Mouse (Mus musculus) layer of hippocampus, postnatal 25 days (tissue): ENCODE results near the gene Pde4c. TPM values are rescaled to one million over a fixed set of nuclear protein-coding genes. Genes with fewer than 3 reads are reported as not detected.

Experiments used
- DNase-seq, 2 experiments: peaks; one replicate each; pipeline ENCODE4 v3.0.0; 2022; ENCODE audit warnings: mixed read lengths in 2 of 2, low spot score in 1 of 2; ENCODE audit errors: extremely low spot score in 1 of 2
- total RNA-seq, 2 experiments: library from RNA; stranded (reverse); gene quantifications; 2 replicates each; pipeline ENCODE4 v1.2.3; 2021

Gene Pde4c
- total RNA-seq = 1 to 10 TPM in 1 of 2 experiments, under 1 TPM in 1; 0.89 to 1.2 TPM

DNA sequence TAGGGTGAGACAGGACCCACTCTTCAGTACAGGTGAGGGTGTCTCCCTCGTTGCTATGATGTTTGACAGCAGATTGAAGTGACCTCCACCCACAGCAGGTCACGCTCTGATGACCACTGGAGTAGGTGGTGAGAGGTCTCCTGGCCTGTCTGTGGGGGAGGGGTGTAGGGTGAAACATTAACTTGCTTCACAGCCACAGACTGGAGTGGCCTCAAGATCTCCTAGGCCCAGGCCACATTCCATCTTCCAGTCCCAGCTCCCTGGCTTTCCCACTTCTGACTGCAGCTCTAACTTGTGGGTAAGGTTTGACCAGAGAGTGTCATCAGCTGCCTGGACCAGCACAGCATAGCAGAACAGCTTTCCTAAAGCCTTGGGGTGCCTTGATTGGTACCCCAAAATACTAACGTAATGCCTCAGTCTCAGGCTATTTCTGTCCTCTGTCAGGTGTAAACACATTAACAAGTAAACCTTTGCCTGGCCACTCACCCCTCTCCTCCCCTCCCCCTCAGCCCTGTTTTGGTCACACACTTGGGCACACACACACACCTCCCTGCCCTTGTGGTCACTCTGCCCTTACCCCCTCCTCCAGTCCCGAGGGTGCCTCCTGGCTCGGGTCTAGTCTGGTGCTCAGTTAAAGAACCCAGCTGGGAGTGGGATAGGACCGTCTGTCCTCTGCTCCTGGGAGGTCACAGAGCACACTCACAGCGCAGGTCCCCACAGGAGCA is at the start of gene Pde4c:
TSS of gene Pde4c (plus strand) at position 235 of the 725 bp plus-strand sequence.
- no peak for DNase-seq

DNA sequence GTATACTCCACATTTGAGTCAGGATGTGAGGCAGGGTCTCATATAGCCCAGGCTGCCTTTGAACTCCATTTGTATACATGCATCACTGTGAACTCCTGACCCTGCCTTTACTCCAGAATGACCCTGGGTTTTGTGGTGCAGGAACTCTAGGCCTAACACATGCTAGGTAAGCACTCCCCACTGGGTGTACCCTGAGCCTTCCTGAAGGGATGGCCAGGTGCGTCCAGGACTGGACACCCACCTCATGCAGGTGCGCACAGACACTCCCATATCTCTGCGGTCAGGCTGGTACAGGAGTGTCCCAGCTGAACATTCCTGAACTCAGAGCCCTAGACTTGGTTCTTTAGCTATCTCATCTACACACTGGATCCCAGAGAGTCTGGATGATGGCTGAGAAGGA is 49.4 kb upstream of the Pde4c start:
- DNase-seq = no peak

DNA sequence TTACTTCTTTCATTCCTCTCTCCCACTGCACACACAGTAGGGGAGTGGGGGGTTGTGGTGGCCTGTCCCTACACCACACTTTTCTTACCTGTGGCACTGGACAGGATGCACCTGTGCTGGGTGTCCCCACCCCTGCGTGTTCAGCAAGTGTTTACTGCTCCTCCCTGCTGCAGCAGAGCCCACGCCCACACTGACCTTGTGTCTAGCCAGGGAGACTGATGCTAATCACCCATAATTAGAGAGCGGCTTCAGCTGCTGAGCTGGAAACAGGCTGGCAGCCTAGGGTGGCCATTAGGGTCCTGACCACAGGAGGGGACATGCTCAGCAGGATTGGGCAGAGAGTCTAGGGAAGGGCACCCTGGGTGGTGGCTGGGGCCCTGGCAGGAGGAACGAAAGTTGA is 48.8 kb upstream of the Pde4c start:
- DNase-seq = no peak

DNA sequence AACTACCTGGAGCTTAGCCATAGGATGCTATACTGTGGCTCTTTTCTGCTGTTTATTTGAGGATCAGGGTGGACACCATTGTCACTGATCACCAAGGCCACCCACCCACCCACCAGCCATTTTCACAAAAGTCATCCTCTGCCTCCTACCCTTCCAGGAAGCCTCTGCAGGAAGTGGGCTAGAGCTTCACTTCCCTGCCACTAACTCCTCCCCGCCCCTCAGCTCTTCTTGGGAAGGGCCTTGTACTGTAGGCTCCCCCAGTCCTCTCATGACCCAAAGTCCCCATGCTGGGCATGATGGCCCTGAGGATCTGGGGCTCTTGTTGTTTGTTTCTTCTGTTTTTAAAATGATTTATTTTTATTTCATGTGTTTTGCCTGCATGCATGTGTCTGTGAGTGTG is 48.2 kb upstream of the Pde4c start:
- no peak for DNase-seq

DNA sequence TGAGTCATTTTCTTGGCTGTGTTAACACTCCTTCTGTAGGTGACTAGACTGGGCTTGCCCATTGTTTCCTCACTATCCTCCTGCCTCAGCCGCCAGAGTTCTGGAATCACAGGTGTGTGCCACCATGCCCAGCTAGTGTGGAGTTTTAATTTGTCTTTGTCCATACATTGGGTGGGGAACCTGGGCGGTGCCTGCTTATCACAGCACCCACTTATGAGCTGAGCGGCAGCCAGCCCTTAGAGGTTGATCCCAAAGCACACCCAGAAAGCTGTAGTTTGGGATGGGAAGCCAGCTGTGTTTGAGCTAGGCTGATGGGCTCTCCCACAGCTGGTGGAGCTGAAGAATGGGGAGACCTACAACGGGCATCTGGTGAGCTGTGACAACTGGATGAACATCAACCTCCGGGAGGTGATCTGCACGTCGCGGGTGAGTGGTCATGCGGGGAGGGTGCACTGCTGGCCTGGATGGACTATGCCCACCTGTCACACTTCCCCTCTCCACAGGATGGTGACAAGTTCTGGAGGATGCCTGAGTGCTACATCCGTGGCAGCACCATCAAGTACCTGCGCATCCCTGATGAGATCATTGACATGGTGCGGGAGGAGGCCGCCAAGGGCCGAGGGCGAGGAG is 46.0 kb upstream of the Pde4c start:
- DNase-seq = no peak

DNA sequence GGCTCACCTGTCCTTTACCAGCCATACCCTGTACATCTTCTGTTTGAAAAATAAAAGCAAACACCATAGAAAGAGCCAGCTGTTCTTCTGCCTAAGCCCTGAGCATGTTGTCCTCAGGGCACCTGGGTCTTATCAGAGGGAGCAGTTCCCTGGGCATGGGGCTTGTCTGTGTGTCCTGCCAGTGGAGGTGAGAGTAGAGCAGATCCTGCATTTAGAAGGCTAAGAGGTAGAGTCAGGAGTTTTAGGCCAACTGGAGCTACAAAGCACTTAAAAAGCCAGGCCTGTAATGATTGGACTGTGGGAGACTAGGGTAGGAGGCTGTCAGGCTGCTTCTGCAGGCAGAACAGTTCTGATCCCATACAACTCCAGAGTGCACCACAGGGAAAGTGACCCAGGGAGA is 44.8 kb upstream of the Pde4c start:
- no peak for DNase-seq

DNA sequence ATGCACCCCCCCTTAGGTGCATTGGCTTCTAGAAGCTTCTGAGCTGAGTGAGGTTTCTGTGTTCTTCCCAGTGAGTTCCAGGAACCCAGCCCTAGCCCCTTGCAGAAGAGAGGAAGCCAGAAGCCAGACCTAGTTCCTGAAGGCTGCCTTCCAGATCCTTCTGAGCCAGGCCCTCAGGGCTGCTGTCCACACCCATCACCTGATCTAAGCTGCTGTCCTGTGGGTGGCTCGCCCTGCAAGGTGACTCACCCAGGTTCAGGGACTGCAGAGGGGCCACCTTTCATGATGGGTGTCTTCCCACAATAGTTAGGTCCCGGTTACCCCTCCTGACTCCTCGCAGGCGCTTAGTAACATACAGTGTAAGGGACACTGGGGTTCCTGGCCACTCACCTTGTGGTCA is 44.1 kb upstream of the Pde4c start:
- DNase-seq = no peak

DNA sequence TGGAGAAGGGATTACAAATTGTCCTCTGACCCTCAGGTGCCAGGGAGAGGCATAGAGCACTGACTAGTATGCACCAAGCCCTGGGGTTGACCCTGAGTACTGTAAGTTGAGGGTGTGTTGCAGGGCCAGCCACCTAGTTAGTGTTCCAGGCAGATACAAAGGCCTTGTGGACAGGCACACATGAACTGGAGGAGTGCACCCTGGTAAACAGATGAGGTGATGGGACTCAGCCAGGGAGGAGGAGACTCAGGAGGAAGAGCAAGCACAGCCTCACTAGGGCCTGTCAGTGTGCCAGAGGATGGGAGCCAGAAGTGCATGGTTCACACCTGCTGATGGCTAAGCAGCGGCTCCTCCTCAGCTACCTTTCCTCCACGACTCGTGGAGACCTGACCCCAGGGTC is 43.5 kb upstream of the Pde4c start:
- no peak for DNase-seq

DNA sequence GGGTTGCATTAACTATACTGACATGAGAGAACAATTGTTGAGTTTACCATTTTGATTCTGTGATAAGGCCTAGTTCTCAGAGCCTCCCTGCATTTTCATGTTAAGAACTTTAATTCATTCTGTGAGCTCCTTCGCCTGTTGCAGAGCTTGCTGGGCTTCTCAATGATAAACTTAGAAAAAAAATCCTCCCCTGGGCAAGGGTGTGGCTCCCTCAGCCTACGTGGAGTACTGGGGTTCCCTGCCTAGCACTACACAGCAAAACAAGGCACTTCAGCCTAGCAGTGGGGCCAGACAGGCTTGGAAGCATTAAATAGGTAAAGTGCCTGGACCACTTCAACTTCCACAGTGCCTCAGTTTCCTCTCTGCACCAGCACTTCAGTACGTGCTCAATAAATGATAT is 42.1 kb upstream of the Pde4c start:
- DNase-seq = no peak

DNA sequence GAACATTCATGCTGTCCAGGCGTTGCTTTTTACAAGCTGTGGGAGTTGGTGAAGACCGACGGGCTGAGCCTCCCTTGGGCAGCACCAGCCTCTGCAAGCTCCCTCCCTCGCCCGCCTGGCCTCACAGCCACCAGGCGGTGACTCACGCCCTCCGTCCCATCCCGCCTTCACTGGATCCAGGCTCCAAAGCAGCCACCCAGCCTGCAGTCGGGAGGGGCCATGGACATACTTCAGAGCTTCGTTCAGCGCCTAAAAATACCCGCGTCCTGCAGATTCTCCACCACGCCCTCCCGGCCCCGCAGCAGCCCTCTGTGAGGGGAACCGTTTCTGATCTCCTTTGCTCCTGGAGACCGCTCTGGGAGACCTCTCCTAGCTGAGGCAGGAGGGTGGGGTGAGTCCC is 41.3 kb upstream of the Pde4c start:
- DNase-seq = no peak

DNA sequence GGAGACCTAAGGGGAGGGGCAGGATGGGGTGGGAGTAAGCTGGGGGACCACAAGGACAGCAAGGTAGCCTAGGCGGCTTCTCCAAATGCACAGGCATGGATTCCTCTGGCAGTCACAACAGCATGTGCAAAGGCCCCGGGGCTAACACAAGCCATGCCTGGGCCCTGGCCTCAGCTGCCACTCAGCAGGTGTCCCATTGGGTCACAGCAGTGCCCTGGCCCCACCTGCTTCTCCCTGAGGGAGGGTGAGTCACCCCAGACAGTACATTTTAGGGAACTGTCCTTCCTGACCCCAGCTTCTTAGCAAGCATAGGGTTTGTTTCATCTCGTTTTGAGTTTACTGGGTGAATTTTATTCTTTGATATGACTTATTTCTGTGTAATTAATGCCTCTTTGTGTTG is 40.8 kb upstream of the Pde4c start:
- DNase-seq = no peak

DNA sequence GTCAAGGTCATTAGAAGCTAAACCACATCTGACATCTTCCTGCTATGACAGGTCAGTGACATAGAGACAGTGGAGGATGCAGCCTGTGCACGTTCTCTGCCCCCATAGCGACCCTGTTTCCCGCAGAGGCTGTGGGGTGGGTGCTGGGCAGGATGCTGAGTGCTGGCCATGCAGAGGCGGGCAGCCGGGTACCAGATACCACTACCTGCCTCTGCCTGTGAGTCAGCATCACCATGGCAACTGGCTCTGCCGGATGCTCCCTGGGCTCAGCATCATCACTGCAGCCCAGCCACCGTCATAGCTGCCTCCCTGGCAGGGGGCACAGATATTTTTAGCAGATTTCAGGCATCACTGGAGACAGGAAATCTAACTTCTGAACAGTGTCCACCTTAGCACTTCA is 39.2 kb upstream of the Pde4c start:
- DNase-seq = peak in 1 of 2 experiments; percentile 45

DNA sequence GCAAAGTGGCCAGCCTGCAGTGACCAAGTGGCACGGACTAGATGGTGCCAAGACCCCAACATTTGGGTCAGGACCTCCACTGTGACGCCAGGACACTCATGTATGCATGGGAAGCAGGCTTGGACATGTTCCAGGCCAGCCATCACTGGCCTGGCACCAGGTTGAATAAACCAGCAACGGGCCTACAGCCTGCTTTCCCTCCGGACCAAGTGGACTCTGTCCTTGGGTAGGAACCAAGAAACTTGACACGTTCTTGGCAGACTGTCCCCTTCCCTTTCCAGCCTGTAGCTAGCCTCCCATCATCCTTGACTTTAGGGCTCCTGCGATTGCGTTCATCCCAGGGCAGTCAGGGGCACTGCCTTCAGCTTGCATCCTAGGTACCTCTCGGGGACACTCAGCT is 35.9 kb upstream of the Pde4c start:
- DNase-seq = no peak

DNA sequence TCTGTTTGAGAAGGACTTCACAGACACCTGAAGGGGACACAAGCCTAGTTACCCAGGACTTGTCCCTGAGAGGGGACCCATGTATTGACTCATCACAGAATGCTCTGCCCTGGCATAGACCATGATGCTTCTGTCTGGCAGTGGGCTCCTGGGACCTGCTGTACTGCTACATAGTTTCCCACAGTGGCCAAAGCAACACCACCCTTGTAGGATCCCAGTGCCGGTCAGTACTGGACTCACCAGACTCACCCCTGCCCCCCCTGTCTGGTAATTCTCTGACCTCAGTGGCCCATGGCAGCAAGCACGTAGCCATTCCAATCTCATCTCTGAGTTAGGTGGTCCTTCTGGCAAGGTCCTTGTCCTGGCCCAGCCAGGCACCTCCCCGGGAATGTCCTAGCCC is 35.4 kb upstream of the Pde4c start:
- DNase-seq = no peak

DNA sequence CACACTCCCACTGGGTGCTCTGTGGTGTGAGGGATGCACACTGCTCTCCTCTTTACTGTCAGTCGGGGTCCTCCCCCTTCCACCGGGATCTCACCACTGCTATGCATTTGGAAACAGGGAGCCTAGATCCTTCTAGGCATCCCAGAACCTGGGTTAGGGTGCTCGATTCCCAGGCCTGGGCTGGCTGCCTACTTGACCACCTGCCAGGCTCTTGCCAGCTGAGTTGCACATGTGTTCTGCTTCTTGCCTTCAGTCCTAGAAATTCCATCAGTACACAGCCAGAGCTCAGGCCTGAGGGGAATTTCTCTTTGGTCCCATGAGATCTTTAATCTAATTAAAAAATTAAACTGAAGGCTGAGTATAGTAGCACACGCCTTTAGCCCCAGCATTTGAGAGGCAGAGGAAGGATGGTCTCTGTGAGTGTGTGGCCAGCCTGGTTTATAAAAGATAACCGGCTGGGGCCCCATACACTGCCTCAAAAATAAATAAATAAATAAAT is 33.6 kb upstream of the Pde4c start:
- no peak for DNase-seq

DNA sequence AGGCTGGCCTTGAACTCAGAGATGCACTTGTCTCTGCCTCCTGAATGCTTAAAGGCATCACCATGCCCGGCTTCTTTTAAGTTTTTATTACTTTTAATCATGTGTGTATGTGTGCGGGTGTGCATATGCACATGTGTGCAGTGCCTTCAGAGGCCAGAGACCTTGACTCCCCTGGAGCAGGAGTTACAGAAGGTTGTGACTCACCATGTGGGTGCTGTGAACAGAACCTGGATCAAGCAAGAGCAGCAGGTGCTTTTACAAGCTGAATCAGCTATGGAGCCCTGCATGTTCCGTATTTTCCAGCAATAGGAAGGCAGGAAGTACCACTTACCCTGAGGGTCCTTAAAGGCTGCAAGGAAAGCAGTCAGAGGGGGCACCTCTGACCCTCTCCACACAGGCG is 32.3 kb upstream of the Pde4c start:
- no peak for DNase-seq

DNA sequence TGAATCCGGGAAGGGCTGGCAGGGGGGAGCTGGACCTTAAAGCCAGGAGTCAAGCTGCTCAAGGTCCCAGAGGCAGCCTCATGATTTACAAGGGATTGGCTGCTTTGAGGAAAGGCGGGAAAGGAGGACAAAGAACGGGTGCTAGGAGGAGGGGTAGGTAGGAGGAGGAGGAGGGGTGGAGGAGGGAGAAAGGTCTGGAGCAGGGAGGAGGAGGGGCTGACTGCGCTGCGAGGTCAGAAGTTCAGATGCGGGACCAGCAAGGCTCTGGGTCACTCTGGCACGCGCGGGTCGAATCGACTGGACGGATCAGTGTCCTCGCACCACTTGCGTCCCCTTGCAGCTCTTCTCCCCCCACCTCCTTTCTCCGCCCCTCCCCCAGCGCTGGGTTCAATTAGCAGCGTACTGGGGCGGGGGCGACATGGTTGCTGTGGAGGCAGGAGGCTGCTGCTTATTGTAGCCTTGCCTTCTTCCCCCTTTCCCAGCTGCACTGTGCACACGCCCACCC is 31.7 kb upstream of the Pde4c start:
- DNase-seq = peak in 1 of 2 experiments; percentile 27

DNA sequence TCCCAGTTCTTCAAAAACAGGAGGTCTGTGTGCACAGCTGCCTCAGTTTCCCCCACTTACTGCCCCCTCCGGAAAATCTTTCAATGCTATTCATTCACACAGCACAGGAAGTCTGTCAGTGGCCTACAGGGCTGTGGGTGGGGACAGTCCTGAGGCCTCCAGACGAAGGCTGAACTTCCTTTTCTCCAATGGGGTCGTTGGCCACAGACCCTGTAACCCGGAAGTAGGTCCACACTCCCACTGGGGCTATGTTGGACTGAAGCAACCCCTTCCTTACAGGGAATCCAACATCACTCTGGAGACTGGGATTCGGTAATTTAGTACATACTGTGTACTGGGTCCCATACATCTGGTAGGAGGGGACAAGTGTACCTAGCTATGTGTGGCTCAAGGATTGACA is 29.9 kb upstream of the Pde4c start:
- no peak for DNase-seq

DNA sequence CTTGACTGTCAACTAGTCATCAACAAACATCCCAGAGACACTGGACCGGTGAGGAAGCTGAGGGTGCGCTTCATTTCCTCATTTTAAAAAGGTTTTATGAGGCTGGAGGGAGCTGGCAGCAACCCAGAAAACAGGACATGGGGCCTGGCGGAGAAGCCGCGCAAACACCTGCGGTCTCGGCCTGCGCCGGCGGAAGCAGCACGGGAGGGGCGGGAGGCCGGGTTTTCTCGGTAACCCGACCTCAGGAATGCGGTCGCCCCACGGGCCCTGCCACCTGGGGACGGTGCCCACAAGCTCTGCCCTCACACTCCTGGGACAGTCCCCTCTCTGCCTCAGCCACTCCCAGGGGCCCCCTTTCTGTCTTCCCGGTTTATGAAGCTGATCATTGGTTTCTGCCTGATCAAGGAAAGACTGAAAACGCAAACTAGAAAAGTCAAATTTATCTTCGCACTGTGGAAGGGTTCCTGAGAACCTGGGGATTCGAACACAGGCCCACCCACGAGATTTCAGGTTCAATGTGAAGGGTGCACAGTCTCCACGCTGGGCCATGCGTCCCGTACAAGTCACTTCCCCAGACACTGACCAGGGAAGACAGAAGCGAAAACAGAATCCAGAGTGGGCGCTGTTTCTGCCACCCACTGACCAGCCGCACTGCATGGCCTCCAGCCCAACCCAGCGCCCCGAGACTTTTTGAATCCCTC is 28.1 kb upstream of the Pde4c start:
- DNase-seq = no peak

DNA sequence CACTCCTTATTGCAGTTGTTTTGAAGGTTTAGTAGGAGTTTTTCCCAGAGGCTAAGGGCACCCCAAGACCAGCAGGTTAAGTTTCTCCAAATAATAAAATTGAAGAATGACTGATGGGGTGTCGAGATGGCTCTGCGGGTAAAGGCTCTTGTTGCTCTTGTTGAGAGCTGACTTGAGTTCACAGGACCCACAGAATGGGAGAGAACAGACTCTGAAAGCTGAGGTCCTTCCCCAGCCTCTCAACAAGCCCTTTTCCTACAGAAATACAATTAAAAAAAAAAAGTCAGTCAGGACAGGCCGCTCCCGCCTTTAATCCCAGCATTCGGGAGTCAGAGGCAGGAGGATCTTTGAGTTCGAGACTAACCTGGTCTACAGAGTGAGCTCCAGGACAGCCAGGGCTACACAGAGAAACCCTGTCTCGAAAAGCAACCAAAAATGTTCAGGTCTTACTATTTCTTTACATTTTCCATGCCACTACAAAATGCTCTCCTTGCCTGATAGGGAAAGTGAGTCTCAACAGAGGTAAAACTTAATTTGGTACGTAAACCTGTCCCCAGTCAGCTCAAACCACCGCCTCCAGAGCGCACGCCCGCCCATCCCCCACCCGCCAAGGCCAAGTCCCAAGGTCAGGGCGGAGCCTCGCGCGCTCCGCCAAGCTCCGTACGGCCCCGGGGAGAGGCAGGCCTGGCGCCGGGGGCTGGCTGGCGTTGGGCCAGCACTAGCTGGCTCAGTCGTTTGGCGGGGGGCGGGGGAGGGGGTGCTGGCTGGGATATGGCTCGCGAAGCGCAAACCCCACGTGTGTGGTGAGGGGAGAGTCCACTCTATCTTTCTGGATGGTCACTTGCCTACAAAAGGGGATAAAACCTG is 27.3 kb upstream of the Pde4c start:
- DNase-seq = peak in 1 of 2 experiments; percentile 40
